Mouse (Mus musculus) midbrain, embryonic 14.5 days (tissue): Measurements from ENCODE around the gene Gm30083. TPM values are rescaled to one million over a fixed set of nuclear protein-coding genes. Genes with fewer than 3 reads are reported as not detected.

Experiments
- ATAC-seq: fragments of 200-750 bp; cut with Nextera tagmentation; 2 replicates; pipeline ENCODE4 v1.8.0; 2017; ENCODE audit warnings: moderate number of reproducible peaks, moderate library complexity; ENCODE audit not compliant: low FRiP score, low TSS enrichment
- DNase-seq: peaks from one replicate; pipeline ENCODE4 v3.0.0-alpha.2; 2015
- H3K27ac ChIP-seq: fragments of 300-500 bp; sonication (generic); replicated peaks from 2 replicates; pipeline ENCODE4 v1.5.1; 2014; ENCODE audit warnings: mild to moderate bottlenecking, low read depth, low read length, moderate library complexity
- H3K27me3 ChIP-seq: fragments of 300-500 bp; sonication (generic); 2 replicates; pipeline ENCODE4 v1.6.1; 2014; ENCODE audit warnings: low read length, control low read depth, mixed read lengths; ENCODE audit not compliant: control insufficient read depth, insufficient read depth
- H3K36me3 ChIP-seq: fragments of 300-500 bp; sonication (generic); 2 replicates; pipeline ENCODE4 v1.6.1; 2014; ENCODE audit warnings: low read length, control low read depth; ENCODE audit not compliant: control insufficient read depth, insufficient read depth
- H3K4me1 ChIP-seq: fragments of 300-500 bp; sonication (generic); 2 replicates; pipeline ENCODE4 v1.6.1; 2014; ENCODE audit warnings: mild to moderate bottlenecking, antibody characterized with exemption, low read length, control low read depth; ENCODE audit not compliant: control insufficient read depth, insufficient read depth
- H3K4me2 ChIP-seq: fragments of 300-500 bp; sonication (generic); 2 replicates; pipeline ENCODE4 v1.6.1; 2014; ENCODE audit warnings: mild to moderate bottlenecking, low read length, moderate library complexity
- H3K4me3 ChIP-seq: fragments of 300-500 bp; sonication (generic); replicated peaks from 2 replicates; pipeline ENCODE4 v1.5.1; 2014; ENCODE audit warnings: low read depth, low read length
- H3K9ac ChIP-seq: fragments of 300-500 bp; sonication (generic); replicated peaks from 2 replicates; pipeline ENCODE4 v1.6.1; 2014; ENCODE audit warnings: mild to moderate bottlenecking, low read length, moderate library complexity
- H3K9me3 ChIP-seq: fragments of 300-500 bp; sonication (generic); 2 replicates; pipeline ENCODE4 v1.6.1; 2016; ENCODE audit warnings: low read length, control low read depth, mixed read lengths; ENCODE audit not compliant: control insufficient read depth
- WGBS: fragments of 180-500 bp; shearing (Covaris S2); extraction: QIAGEN DNeasy Blood & Tissue Kit; methylation state at CpG from one replicate; pipeline ENCODE4 v1.1.7; 2014; 5-methylcytosine and 5-hydroxymethylcytosine counted together
- polyA plus RNA-seq: library from polyadenylated mRNA; unstranded; fragments of >200 nt; fragmentation: Nextera tagmentation; extraction: Ambion mirVana; gene quantifications from 2 replicates; pipeline ENCODE4 v1.2.1, GENCODE M21; 2014

Gm30083 gene
- polyA plus RNA-seq, 1 experiment from 2014 or later: not detected

DNA sequence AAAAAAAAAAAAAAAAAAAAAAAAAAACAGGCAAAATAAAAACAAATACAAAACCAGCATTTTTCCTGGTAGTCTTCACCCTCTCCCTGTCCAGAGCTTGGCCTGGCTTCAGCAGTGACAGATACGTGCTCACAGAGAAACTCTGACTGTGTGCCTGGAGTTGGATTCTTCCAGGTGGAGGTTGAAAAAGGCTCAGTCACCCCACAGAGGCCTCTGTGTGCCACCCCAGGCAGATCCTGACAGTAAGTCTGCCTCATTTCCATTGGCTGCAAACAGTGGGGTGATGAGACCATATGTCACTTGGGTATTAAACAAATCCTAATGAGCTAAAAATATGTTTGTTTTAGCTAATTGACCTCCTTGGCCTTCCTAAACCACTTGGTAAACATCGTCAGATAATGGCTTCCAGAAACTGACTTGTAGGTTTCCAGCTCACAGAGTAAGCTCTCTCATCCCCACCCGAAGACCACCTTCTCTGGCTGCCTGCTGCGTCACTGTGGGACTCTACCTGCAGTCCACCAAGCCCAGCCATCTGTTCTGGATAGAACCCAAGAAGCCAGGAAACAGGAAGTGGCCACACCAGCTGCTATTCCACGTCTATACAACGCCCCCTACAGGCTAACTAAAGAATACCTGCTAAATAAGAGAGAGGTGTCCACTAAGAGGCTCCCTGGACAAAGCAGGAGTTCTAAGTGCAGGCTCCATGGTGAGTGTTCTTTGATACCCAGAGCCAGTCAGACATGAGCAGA is 62.6 kb downstream of the Gm30083 start:
- H3K27ac ChIP-seq: no peak overlapping the region
- no peaks in the 10 kb centered on the region for H3K9me3 ChIP-seq
- no peaks in the 10 kb centered on the region for H3K36me3 ChIP-seq
- no peak overlapping the region for H3K9ac ChIP-seq
- H3K4me3 ChIP-seq: no peak overlapping the region
- WGBS: 67% methylated on average over 6 of the region's 6 CpGs
- DNase-seq (no peak), ATAC-seq (no peak)
- H3K4me2 ChIP-seq: no peak overlapping the region
- H3K27me3 ChIP-seq: no peaks in the 10 kb centered on the region
- no peaks in the 10 kb centered on the region for H3K4me1 ChIP-seq

DNA sequence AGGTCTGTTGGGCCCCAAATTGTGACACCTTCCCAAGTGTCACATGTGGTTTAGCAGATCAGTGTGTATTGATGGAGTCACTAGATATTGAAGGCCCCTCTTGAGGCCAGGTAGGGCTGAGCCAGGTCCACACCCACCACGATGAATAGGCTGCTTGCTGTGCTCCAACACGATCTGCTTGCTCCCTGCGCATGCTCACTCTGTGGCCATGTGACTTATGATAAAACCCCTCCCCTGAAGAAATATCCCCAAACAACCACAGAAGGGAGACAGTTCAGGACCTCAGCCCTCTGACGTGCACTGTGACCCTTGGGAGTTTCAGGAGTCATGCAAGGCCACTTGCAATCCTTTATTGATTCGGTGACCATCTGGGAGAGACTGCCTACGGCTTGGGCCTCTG is 68.9 kb downstream of the Gm30083 start:
- H3K27ac ChIP-seq: no peak overlapping the region
- no peak overlapping the region for H3K4me3 ChIP-seq
- no peak overlapping the region for H3K4me2 ChIP-seq
- WGBS: 82% methylated on average over 6 of the region's 6 CpGs
- no peaks in the 10 kb centered on the region for H3K27me3 ChIP-seq
- H3K4me1 ChIP-seq: no peaks in the 10 kb centered on the region
- DNase-seq (no peak), ATAC-seq (no peak)
- H3K9me3 ChIP-seq: no peaks in the 10 kb centered on the region
- H3K9ac ChIP-seq: no peak overlapping the region
- H3K36me3 ChIP-seq: no peaks in the 10 kb centered on the region

DNA sequence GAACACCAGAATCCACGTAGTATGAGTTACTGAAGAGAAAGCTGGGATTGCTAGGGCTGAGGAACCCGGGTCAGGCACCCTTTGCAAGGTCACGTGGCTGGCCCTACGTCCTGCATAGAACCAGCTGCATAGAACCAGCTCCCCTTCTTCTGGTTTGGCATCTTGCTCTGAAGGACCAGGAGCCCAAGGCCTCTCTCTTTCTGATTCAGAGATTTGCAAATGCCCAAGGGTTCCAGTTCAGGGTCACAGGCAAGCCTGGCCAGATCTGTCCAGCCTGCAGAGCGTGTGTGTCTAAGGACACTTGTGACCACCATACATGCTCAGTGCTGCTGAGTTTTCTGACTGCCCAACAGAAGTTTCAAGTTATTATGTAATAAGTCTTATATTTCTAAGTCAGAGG is 72.8 kb downstream of the Gm30083 start:
- no peaks in the 10 kb centered on the region for H3K9me3 ChIP-seq
- no peak overlapping the region for H3K4me2 ChIP-seq
- 88% methylated on average over 5 of the region's 5 CpGs for WGBS
- H3K4me3 ChIP-seq: no peak overlapping the region
- ATAC-seq (no peak), DNase-seq (no peak)
- no peaks in the 10 kb centered on the region for H3K27me3 ChIP-seq
- H3K9ac ChIP-seq: no peak overlapping the region
- H3K36me3 ChIP-seq: no peaks in the 10 kb centered on the region
- H3K27ac ChIP-seq: no peak overlapping the region
- H3K4me1 ChIP-seq: no peaks in the 10 kb centered on the region

DNA sequence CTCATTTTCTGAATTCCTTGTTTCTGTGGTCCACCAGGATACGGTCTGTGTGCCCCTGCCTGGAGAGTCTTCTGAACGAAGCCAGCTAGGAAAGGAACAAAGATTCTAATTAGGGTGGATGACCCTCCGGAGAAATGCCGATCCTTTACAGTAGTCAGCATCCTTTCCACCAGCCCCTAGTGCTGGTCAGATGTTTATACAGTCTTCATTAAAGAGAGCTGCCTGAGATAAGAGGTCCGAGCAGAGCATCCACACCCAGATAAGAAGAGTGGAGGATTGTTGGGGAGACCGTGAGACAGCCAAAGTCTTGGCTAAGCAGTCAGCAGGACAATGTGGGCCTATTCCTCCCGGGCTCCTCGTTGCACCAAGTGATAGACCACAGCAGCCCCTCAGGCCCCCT is 74.2 kb downstream of the Gm30083 start, which contains the start of gene Gdf2:
TSS of gene Gdf2 (plus strand) at position 301 of the 400 bp plus-strand sequence.
- 81% methylated on average over 8 of the region's 8 CpGs for WGBS
- no peaks in the 10 kb centered on the region for H3K36me3 ChIP-seq
- ATAC-seq: no peak

DNA sequence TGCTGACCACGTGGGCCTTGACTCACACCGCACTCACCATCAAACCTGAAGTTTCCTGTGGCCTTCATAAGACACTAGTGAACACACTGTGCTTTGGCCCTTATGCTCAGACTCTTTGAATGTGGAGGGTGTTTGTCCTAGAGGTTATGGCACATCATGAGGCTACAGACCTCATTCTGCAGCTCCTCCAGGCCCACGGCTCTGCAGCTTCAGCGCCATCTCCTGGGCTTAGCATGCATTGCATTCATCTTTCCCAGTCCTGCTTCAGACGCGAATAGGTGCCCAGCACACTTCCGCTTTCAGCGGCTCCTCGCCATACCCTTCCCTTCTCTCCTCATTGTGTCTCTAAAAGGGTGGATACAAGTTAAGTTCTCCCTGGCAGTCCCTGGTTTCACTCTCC is 75.9 kb downstream of the Gm30083 start:
- H3K4me2 ChIP-seq: peak overlapping the region; percentile 30
- H3K9ac ChIP-seq: no peak overlapping the region
- no peak overlapping the region for H3K4me3 ChIP-seq
- H3K27ac ChIP-seq: no peak overlapping the region
- no peaks in the 10 kb centered on the region for H3K4me1 ChIP-seq
- 30% methylated on average over 9 of the region's 9 CpGs for WGBS
- no peak for ATAC-seq
- H3K36me3 ChIP-seq: no peaks in the 10 kb centered on the region
- DNase-seq: peak; percentile 83
- H3K27me3 ChIP-seq: no peaks in the 10 kb centered on the region
- no peaks in the 10 kb centered on the region for H3K9me3 ChIP-seq

More for the DNA sequence above, 74.2 kb downstream of the Gm30083 start, which contains the start of gene Gdf2:
- Histone ChIP-seq H3K4me2 (no peak within 1 kb of the TSS), H3K27ac (no peak within 1 kb of the TSS), H3K9ac (no peak within 1 kb of the TSS), H3K9me3 (no peaks in the 10 kb centered on the region), H3K27me3 (no peaks in the 10 kb centered on the region), H3K4me3 (no peak within 1 kb of the TSS), H3K4me1 (no peaks in the 10 kb centered on the region)
- no peak for DNase-seq

Other genes with a start within 250 kb of the Gm30083 start
- 4.9 and 5.5 TPM in 2 replicates for gene Gdf10, start 91.6 kb downstream of the Gm30083 start, polyA plus RNA-seq
- gene Gdf2, start 74.1 kb downstream of the Gm30083 start, polyA plus RNA-seq: not detected in 2 replicates
- not detected in 2 replicates for gene Rbp3, start 61.2 kb downstream of the Gm30083 start, polyA plus RNA-seq
- 1.3 and 1.8 TPM in 2 replicates for gene Zfp488, start 36.4 kb downstream of the Gm30083 start, polyA plus RNA-seq
- not detected in 2 replicates for gene Gm5460, start 1.6 kb upstream of the Gm30083 start, polyA plus RNA-seq
- not detected in 2 replicates for gene Antxrl, start 37.5 kb upstream of the Gm30083 start, polyA plus RNA-seq
- gene Anxa8, start 70.8 kb upstream of the Gm30083 start, polyA plus RNA-seq: not detected in 2 replicates
- not detected in 2 replicates for gene A630023A22Rik, start 87.6 kb upstream of the Gm30083 start, polyA plus RNA-seq
- 0.13 and 0.18 TPM in 2 replicates for gene Npy4r, start 137.3 kb upstream of the Gm30083 start, polyA plus RNA-seq
- gene Gprin2, start 186.5 kb upstream of the Gm30083 start, polyA plus RNA-seq: 5.7 and 6.8 TPM in 2 replicates
- gene Syt15, start 204.4 kb upstream of the Gm30083 start, polyA plus RNA-seq: 0.28 and 0.42 TPM in 2 replicates